ENCODE assay signal across 9 mouse cellular contexts in the genomic region with DNA sequence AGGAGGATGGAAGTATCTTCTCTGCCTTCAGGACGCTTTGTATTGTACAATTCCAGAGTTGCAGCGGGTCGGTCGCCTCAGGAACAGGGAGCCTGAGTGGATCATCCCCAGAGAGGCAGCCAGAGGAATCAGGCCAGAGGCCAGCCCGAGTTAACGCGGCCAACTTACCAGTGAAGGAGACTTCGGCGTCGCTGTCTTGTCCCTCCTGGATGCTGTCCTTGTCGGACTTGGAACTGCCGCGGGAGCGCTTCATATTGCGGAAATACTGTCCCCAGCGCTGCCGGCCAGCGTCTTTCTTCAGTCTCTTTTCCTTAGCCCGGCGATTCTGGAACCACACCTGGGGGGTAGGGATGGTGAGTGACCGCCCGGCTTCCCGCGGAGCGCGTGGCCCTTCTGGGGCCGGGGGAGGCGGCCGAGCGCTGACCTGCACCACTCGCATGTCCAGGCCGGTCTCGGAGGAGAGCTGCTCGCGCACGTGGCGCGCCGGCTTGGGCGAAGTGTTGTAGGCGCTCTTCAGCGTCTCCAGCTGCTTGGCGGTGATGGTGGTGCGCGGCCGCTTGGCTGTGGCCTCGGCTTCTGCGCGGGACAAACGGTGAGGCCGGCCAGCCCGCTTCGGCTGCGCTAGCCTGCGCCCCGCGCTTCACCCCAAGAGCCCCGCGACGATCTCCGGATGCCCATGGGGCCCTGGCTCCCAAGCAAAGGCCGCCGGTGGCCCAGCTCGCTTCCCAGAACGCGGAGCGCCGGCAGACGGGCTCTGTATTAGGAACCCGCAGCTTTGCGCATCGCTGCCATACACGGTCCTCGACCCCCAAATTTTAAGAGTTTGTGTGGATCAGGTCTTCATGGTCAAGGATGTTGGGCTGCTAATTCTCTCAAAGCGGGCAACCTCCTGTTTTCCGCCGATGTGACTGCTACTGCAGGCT. TPM values are rescaled to one million over a fixed set of nuclear protein-coding genes. Genes with fewer than 3 reads are reported as not detected.
DNase-seq lines count a peak whose midpoint lies in the region; ATAC-seq and TF ChIP-seq lines count a peak whose summit lies in the region.
"Had no signal": no experiment of that assay in that cellular context is flagged by ENCODE, and none has a peak within 500 bp of the region (broad histone marks: within the 10 kb centered on the region; RNA-seq: fewer than 3 reads in every experiment).

No protein-coding gene starts in this region.

- no peak overlapping the region for H3K27ac ChIP-seq in ES-E14 (ENCODE audit: insufficient read depth, low read depth, low read length, poor library complexity, severe bottlenecking)
- H3K27ac ChIP-seq in forebrain, embryonic 11.5 days (ENCODE audit: low read depth, low read length): no peak overlapping the region
- no peak overlapping the region for H3K27ac ChIP-seq in midbrain, embryonic 11.5 days (ENCODE audit: low read depth, low read length)
- no peak overlapping the region for H3K27ac ChIP-seq in thymus, adult 2 months (ENCODE audit: control insufficient read depth, insufficient read depth, low read length)

- no peaks in the 10 kb centered on the region for H3K36me3 ChIP-seq in ES-E14 (ENCODE audit: control insufficient read depth, insufficient read depth, low read length, poor library complexity, severe bottlenecking)
- no peaks in the 10 kb centered on the region for H3K36me3 ChIP-seq in forebrain, embryonic 11.5 days (ENCODE audit: control insufficient read depth, insufficient read depth, low read length)
- no peaks in the 10 kb centered on the region for H3K36me3 ChIP-seq in midbrain, embryonic 11.5 days (ENCODE audit: control insufficient read depth, insufficient read depth, low read length)
- H3K36me3 ChIP-seq in thymus, adult 2 months (ENCODE audit: control insufficient read depth, insufficient read depth, low read length): no peaks in the 10 kb centered on the region

- H3K4me2 ChIP-seq in forebrain, embryonic 11.5 days (ENCODE audit: low read depth, low read length, severe bottlenecking): 0 out of 2 replicates have a peak overlapping the region, but pooled peaks have one; percentile 15
- no peak overlapping the region for H3K4me2 ChIP-seq in midbrain, embryonic 11.5 days

- no peaks in the 10 kb centered on the region for H3K9me3 ChIP-seq in ES-E14 (ENCODE audit: control insufficient read depth, insufficient read depth, low read depth, low read length)
- H3K9me3 ChIP-seq in forebrain, embryonic 11.5 days (ENCODE audit: control insufficient read depth, low read length): no peaks in the 10 kb centered on the region
- H3K9me3 ChIP-seq in midbrain, embryonic 11.5 days (ENCODE audit: control insufficient read depth, low read length): no peaks in the 10 kb centered on the region

- 0 out of 2 replicates have a peak overlapping the region, but pooled peaks have one; percentile 18 for H3K9ac ChIP-seq in ES-E14 (ENCODE audit: insufficient read depth, low read depth, low read length, poor library complexity, severe bottlenecking)
- H3K9ac ChIP-seq in forebrain, embryonic 11.5 days (ENCODE audit: low read length): no peak overlapping the region
- H3K9ac ChIP-seq in midbrain, embryonic 11.5 days (ENCODE audit: low read length): no peak overlapping the region

- H3K4me1 ChIP-seq in ES-E14 (ENCODE audit: control insufficient read depth in 2 of 2, insufficient read depth in 2 of 2, low read length in 2 of 2, poor library complexity in 1 of 2): peaks cover 0 to 7% of the 10 kb centered on the region in 2 experiments; a peak in 2 of 4 replicates
- H3K4me1 ChIP-seq in forebrain, embryonic 11.5 days (replicated peaks; ENCODE audit: control insufficient read depth, insufficient read depth, low read length): peaks cover 12% of the 10 kb centered on the region
- peaks cover 12% of the 10 kb centered on the region for H3K4me1 ChIP-seq in midbrain, embryonic 11.5 days (ENCODE audit: control insufficient read depth, insufficient read depth, low read length)
- H3K4me1 ChIP-seq in thymus, adult 2 months (replicated peaks; ENCODE audit: control insufficient read depth, insufficient read depth, low read length): no peaks in the 10 kb centered on the region

- DNase-seq in embryo, embryonic 11 days: peak; percentile 58
- no peak for DNase-seq in embryo, embryonic 10.5 days (ENCODE audit: low spot score)
- no peak for DNase-seq in ES-E14 (ENCODE audit: low read depth, low spot score)
- no peak for DNase-seq in forebrain, embryonic 11.5 days (ENCODE audit: low spot score)
- DNase-seq in midbrain, embryonic 11.5 days (ENCODE audit: low spot score, missing footprints): peak; percentile 91
- no peak for DNase-seq in layer of hippocampus, postnatal 10 days (ENCODE audit: low spot score in 2 of 2)
- DNase-seq in T-cell, adult 2 months (ENCODE audit: low spot score): no peak
- DNase-seq in thymus, adult 2 months: no peak
- DNase-seq: layer of hippocampus, adult 9-11 months had no signal

- peaks cover 98% of the 10 kb centered on the region for H3K27me3 ChIP-seq in forebrain, embryonic 11.5 days (ENCODE audit: control insufficient read depth, insufficient read depth, low read length)
- peaks cover 100% of the 10 kb centered on the region for H3K27me3 ChIP-seq in midbrain, embryonic 11.5 days (ENCODE audit: control insufficient read depth, insufficient read depth, low read length)
- H3K27me3 ChIP-seq in thymus, adult 2 months (ENCODE audit: control insufficient read depth, insufficient read depth, low read length): peaks cover 29% of the 10 kb centered on the region

- in situ Hi-C loops in ES-E14 (cut with MboI; ENCODE audit: low sequenced_read_pairs in 2 of 2, unreplicated experiment in 2 of 2): no loop called here

- no peak for TF ChIP-seq POLR2A in thymus, adult 2 months (IDR thresholded peaks at IDR 0.05; ENCODE audit: control insufficient read depth, extremely low read depth, insufficient read depth, low read length, poor library complexity)

- no peak for ATAC-seq in forebrain, embryonic 11.5 days (replicated peaks; ENCODE audit: low FRiP score)
- ATAC-seq in midbrain, embryonic 11.5 days (ENCODE audit: low FRiP score): no peak

- WGBS in forebrain, embryonic 11.5 days: under 1% methylated on average over 77 of the region's 77 CpGs
- under 1% methylated on average over 77 of the region's 77 CpGs for whole genome bisulfite sequencing in midbrain, embryonic 11.5 days
- 5% methylated on average over 77 of the region's 77 CpGs for WGBS in thymus, adult 2 months

- H3K4me3 ChIP-seq in ES-E14 (ENCODE audit: insufficient read depth in 1 of 2, low read depth in 1 of 2, low read length in 2 of 2, poor library complexity in 1 of 2, severe bottlenecking in 1 of 2): peak overlapping the region; percentile 27 to 60; a peak in 3 of 4 replicates
- no peak overlapping the region for H3K4me3 ChIP-seq in forebrain, embryonic 11.5 days (ENCODE audit: low read depth, low read length)
- H3K4me3 ChIP-seq in midbrain, embryonic 11.5 days (ENCODE audit: low read depth, low read length): peak overlapping the region; percentile 3; the same call in 1 of the 2 replicates
- H3K4me3 ChIP-seq in thymus, adult 2 months (ENCODE audit: control insufficient read depth, insufficient read depth, low read length): no peak overlapping the region

- no peak for TF ChIP-seq CTCF in thymus, adult 2 months (IDR thresholded peaks at IDR 0.05; ENCODE audit: borderline replicate concordance, control insufficient read depth, extremely low read depth, insufficient read depth, low read length, poor library complexity)

TF ChIP-seq in ES-E14, 5 proteins besides CTCF, POLR2A, EP300 and RAD21:
- no peak for TF ChIP-seq ZNF384 (IDR thresholded peaks at IDR 0.05; ENCODE audit: low read depth, low read length)
- no peak for TF ChIP-seq ZC3H11A (IDR thresholded peaks at IDR 0.05; ENCODE audit: borderline replicate concordance, low read depth, low read length)
- no peak for TF ChIP-seq CHD2 (IDR thresholded peaks at IDR 0.05; ENCODE audit: low read depth, low read length)
- no peak for TF ChIP-seq HCFC1 (IDR thresholded peaks at IDR 0.05; ENCODE audit: borderline replicate concordance, insufficient read depth, low read length)
- no peak for TF ChIP-seq MAFK (IDR thresholded peaks at IDR 0.05; ENCODE audit: insufficient read depth, low read depth, low read length)
TF ChIP-seq in ES-E14: peak in this region for 0.

RNA-seq across cellular contexts. Expression of gene Lhx3, which starts 5.9 kb away (rescaled TPM):
- total RNA-seq in ES-E14 (2012; rRNA removed): 0.13 TPM in 1 of 2 replicates, not detected in the other
- 0.16 TPM in 1 of 2 replicates, not detected in the other for polyA plus RNA-seq in forebrain, embryonic 11.5 days (2014; fragmentation: Nextera tagmentation; extraction: Ambion mirVana)
- 0.10 and 0.30 TPM in 2 replicates for polyA plus RNA-seq in midbrain, embryonic 11.5 days (2014; fragmentation: Nextera tagmentation; extraction: Ambion mirVana)
- total RNA-seq in layer of hippocampus, postnatal 10 days (2021): not detected
- 0.19 and 0.47 TPM in 2 replicates for polyA plus RNA-seq in thymus, adult 2 months (2012; rRNA removed)

RNA-seq across cellular contexts. Expression of gene Qsox2, which starts 35.1 kb away (rescaled TPM):
- 32.0 and 59.7 TPM in 2 replicates for total RNA-seq in ES-E14 (2012; rRNA removed)
- polyA plus RNA-seq in forebrain, embryonic 11.5 days (2014; fragmentation: Nextera tagmentation; extraction: Ambion mirVana): 20.6 and 22.9 TPM in 2 replicates
- polyA plus RNA-seq in midbrain, embryonic 11.5 days (2014; fragmentation: Nextera tagmentation; extraction: Ambion mirVana): 18.2 and 18.4 TPM in 2 replicates
- total RNA-seq in layer of hippocampus, postnatal 10 days (2021): 10 to 100 TPM; 18.6 to 19.1 TPM
- 18.3 and 22.7 TPM in 2 replicates for polyA plus RNA-seq in thymus, adult 2 months (2012; rRNA removed)

Comparison
In these comparisons a context has a peak if more than half of its experiments do, and no peak if none do; other contexts are left out.
1. DNase-seq: peak in embryo, embryonic 11 days (single experiment) and midbrain, embryonic 11.5 days (single experiment); none in embryo, embryonic 10.5 days (single experiment), ES-E14 (single experiment), forebrain, embryonic 11.5 days (single experiment), layer of hippocampus, postnatal 10 days (0 of 2), T-cell, adult 2 months (single experiment) and thymus, adult 2 months (single experiment).
2. H3K4me3 ChIP-seq: peak in ES-E14 (2 of 2) and midbrain, embryonic 11.5 days (single experiment); none in forebrain, embryonic 11.5 days (single experiment) and thymus, adult 2 months (single experiment).